Mouse (Mus musculus): ENCODE measurements around the gene Ncf2. TPM values are rescaled to one million over a fixed set of nuclear protein-coding genes. Genes with fewer than 3 reads are reported as not detected.

Gene Ncf2
- polyA plus RNA-seq, 1 experiment from 2014 or later = 7.3 TPM

- H3K9me3 ChIP-seq (replicated peaks; ENCODE audit: low read length) = no peaks in the 10 kb centered on the region
- ATAC-seq (replicated peaks; ENCODE audit: low FRiP score, low read depth) (peak; percentile 25; the same call in 1 of the 2 replicates), DNase-seq (ENCODE audit: low spot score) (peak; percentile 25)
- no peak overlapping the region for H3K9ac ChIP-seq (ENCODE audit: low read depth, low read length)
- H3K4me1 ChIP-seq (replicated peaks; ENCODE audit: insufficient read depth, low read length) = peaks cover 15% of the 10 kb centered on the region
- peak overlapping the region; percentile 67 for H3K27ac ChIP-seq
- no peaks in the 10 kb centered on the region for H3K27me3 ChIP-seq (ENCODE audit: insufficient read depth, low read length)
- no peaks in the 10 kb centered on the region for H3K36me3 ChIP-seq (ENCODE audit: insufficient read depth, low read length)
- H3K4me2 ChIP-seq (ENCODE audit: low read length) = peak overlapping the region; percentile 5; the same call in 1 of the 2 replicates
- no peak overlapping the region for H3K4me3 ChIP-seq (replicated peaks; ENCODE audit: low read depth, low read length)
- 32% methylated on average over 12 of the region's 12 CpGs for WGBS
- no peak for TF ChIP-seq CTCF (IDR thresholded peaks at IDR 0.05; ENCODE audit: low read depth)
These were observed 17.2 kb downstream of the Ncf2 start for GRCm38 (mm10) chr1:152817027-152817769.

DNA sequence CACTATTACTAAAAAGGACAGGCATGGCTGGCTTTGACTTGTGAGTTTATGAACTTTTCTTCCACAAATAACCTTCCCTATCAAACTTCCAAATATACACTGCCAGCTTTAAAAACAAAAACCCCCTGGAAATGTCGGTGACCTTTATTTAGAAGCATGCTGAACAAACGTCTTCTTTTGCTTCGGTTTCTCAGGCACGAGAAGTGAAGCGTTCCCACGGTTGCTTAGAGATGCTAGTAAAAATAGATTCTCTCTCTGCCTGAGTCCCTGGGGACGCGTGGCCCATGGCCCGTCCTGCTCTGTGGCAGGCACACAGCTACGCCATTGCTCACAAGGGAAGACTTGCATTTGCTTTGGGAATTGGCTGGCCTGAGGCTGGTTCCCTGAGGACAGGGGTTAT, 17.8 kb downstream of the Ncf2 start:
- peaks cover 15% of the 10 kb centered on the region for H3K4me1 ChIP-seq (replicated peaks; ENCODE audit: insufficient read depth, low read length)
- ATAC-seq (replicated peaks; ENCODE audit: low FRiP score, low read depth) = peak; percentile 30; the same call in 1 of the 2 replicates
- H3K4me3 ChIP-seq (replicated peaks; ENCODE audit: low read depth, low read length) = no peak overlapping the region
- no peak for TF ChIP-seq CTCF (IDR thresholded peaks at IDR 0.05; ENCODE audit: low read depth)
- DNase-seq (ENCODE audit: low spot score) = peak; percentile 74
- no peaks in the 10 kb centered on the region for H3K27me3 ChIP-seq (ENCODE audit: insufficient read depth, low read length)
- no peaks in the 10 kb centered on the region for H3K36me3 ChIP-seq (ENCODE audit: insufficient read depth, low read length)
- peak overlapping the region; percentile 5; the same call in 1 of the 2 replicates for H3K4me2 ChIP-seq (ENCODE audit: low read length)
- H3K9me3 ChIP-seq (replicated peaks; ENCODE audit: low read length) = no peaks in the 10 kb centered on the region
- H3K9ac ChIP-seq (ENCODE audit: low read depth, low read length) = no peak overlapping the region
- WGBS = 8% methylated on average over 10 of the region's 10 CpGs
- H3K27ac ChIP-seq = peak overlapping the region; percentile 67

DNA sequence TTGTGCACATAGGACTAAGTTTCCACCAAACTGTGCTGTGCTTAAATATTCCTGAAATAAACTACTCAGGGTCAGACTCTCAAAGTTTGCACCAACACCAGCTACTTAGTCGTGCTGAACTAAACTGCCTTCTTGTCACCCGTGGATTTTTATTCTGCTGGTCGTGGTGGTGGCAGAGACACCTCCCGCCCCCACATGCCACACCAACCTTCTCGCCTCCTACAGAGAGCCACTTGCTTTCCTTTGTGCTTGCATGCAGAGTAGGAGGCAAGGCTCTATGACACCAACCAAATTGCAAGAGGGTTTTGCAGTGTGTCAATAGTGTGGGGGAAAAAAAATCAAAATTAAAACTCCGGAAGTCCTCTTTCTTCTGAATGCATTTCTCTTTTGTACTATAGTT, 19.6 kb downstream of the Ncf2 start:
- Histone ChIP-seq H3K36me3 (ENCODE audit: insufficient read depth, low read length) (no peaks in the 10 kb centered on the region), H3K9ac (ENCODE audit: low read depth, low read length) (no peak overlapping the region), H3K27me3 (ENCODE audit: insufficient read depth, low read length) (no peaks in the 10 kb centered on the region), H3K9me3 (replicated peaks; ENCODE audit: low read length) (no peaks in the 10 kb centered on the region), H3K4me3 (replicated peaks; ENCODE audit: low read depth, low read length) (no peak overlapping the region), H3K27ac (no peak overlapping the region), H3K4me2 (ENCODE audit: low read length) (no peak overlapping the region), H3K4me1 (replicated peaks; ENCODE audit: insufficient read depth, low read length) (peaks cover 15% of the 10 kb centered on the region)
- DNase-seq (ENCODE audit: low spot score) = no peak
- 68% methylated on average over 6 of the region's 6 CpGs for WGBS
- TF ChIP-seq CTCF (IDR thresholded peaks at IDR 0.05; ENCODE audit: low read depth) = no peak
- no peak for ATAC-seq (replicated peaks; ENCODE audit: low FRiP score, low read depth)

GRCm38 (mm10) chr1:152820911-152821695, 21.1 kb downstream of the Ncf2 start:
- no peak for TF ChIP-seq CTCF (IDR thresholded peaks at IDR 0.05; ENCODE audit: low read depth)
- H3K4me1 ChIP-seq (replicated peaks; ENCODE audit: insufficient read depth, low read length) = peaks cover 15% of the 10 kb centered on the region
- no peak overlapping the region for H3K27ac ChIP-seq
- no peaks in the 10 kb centered on the region for H3K36me3 ChIP-seq (ENCODE audit: insufficient read depth, low read length)
- no peaks in the 10 kb centered on the region for H3K9me3 ChIP-seq (replicated peaks; ENCODE audit: low read length)
- H3K4me2 ChIP-seq (ENCODE audit: low read length) = no peak overlapping the region
- no peak overlapping the region for H3K4me3 ChIP-seq (replicated peaks; ENCODE audit: low read depth, low read length)
- no peak for DNase-seq (ENCODE audit: low spot score)
- no peaks in the 10 kb centered on the region for H3K27me3 ChIP-seq (ENCODE audit: insufficient read depth, low read length)
- no peak overlapping the region for H3K9ac ChIP-seq (ENCODE audit: low read depth, low read length)
- 83% methylated on average over 7 of the region's 7 CpGs for WGBS
- no peak for ATAC-seq (replicated peaks; ENCODE audit: low FRiP score, low read depth)

GRCm38 (mm10) chr1:152821746-152822145, 21.8 kb downstream of the Ncf2 start:
- 86% methylated on average over 4 of the region's 4 CpGs for WGBS
- ATAC-seq (replicated peaks; ENCODE audit: low FRiP score, low read depth) (no peak), DNase-seq (ENCODE audit: low spot score) (no peak)
- TF ChIP-seq CTCF (IDR thresholded peaks at IDR 0.05; ENCODE audit: low read depth) = no peak
- Histone ChIP-seq H3K4me1 (replicated peaks; ENCODE audit: insufficient read depth, low read length) (peaks cover 15% of the 10 kb centered on the region; the same call in 1 of the 2 replicates), H3K36me3 (ENCODE audit: insufficient read depth, low read length) (no peaks in the 10 kb centered on the region), H3K4me3 (replicated peaks; ENCODE audit: low read depth, low read length) (no peak overlapping the region), H3K4me2 (ENCODE audit: low read length) (no peak overlapping the region), H3K27me3 (ENCODE audit: insufficient read depth, low read length) (no peaks in the 10 kb centered on the region), H3K9ac (ENCODE audit: low read depth, low read length) (no peak overlapping the region), H3K27ac (no peak overlapping the region), H3K9me3 (replicated peaks; ENCODE audit: low read length) (no peaks in the 10 kb centered on the region)

GRCm38 (mm10) chr1:152824206-152824605, 24.2 kb downstream of the Ncf2 start:
- Histone ChIP-seq H3K9me3 (replicated peaks; ENCODE audit: low read length) (no peaks in the 10 kb centered on the region), H3K4me1 (replicated peaks; ENCODE audit: insufficient read depth, low read length) (no peaks in the 10 kb centered on the region), H3K4me2 (ENCODE audit: low read length) (no peak overlapping the region), H3K9ac (ENCODE audit: low read depth, low read length) (no peak overlapping the region), H3K27me3 (ENCODE audit: insufficient read depth, low read length) (no peaks in the 10 kb centered on the region), H3K36me3 (ENCODE audit: insufficient read depth, low read length) (no peaks in the 10 kb centered on the region), H3K4me3 (replicated peaks; ENCODE audit: low read depth, low read length) (no peak overlapping the region), H3K27ac (no peak overlapping the region)
- no peak for DNase-seq (ENCODE audit: low spot score)
- ATAC-seq (replicated peaks; ENCODE audit: low FRiP score, low read depth) = no peak
- 76% methylated on average over 9 of the region's 9 CpGs for WGBS
- TF ChIP-seq CTCF (IDR thresholded peaks at IDR 0.05; ENCODE audit: low read depth) = no peak

Data from kidney, postnatal 0 days (tissue).